Mouse (Mus musculus) limb, embryonic 14.5 days (tissue): ENCODE data around the gene Sgk2. TPM values are rescaled to one million over a fixed set of nuclear protein-coding genes. Genes with fewer than 3 reads are reported as not detected.
A peak's percentile ranks its signal among the peaks of the same experiment; 100 is the strongest.

Experiments
- ATAC-seq: fragments of 200-750 bp; cut with Nextera tagmentation; 2 replicates; pipeline ENCODE4 v1.8.0; 2017; ENCODE audit warnings: low read depth, moderate number of reproducible peaks, moderate TSS enrichment; ENCODE audit not compliant: low FRiP score
- DNase-seq: peaks from one replicate; pipeline ENCODE4 v3.0.0-alpha.2; 2015; ENCODE audit warnings: low spot score
- H3K27ac ChIP-seq: fragments of 300-500 bp; sonication (generic); replicated peaks from 2 replicates; pipeline ENCODE4 v1.5.1; 2014; ENCODE audit warnings: low read depth, mild to moderate bottlenecking, low read length, moderate library complexity, mixed read lengths
- H3K27me3 ChIP-seq: fragments of 300-500 bp; sonication (generic); 2 replicates; pipeline ENCODE4 v1.6.1; 2014; ENCODE audit warnings: low read length, mixed read lengths; ENCODE audit not compliant: control insufficient read depth, insufficient read depth
- H3K36me3 ChIP-seq: fragments of 300-500 bp; sonication (generic); 2 replicates; pipeline ENCODE4 v1.6.1; 2014; ENCODE audit warnings: mild to moderate bottlenecking, low read length, moderate library complexity, mixed read lengths; ENCODE audit not compliant: control insufficient read depth, insufficient read depth
- H3K4me1 ChIP-seq: fragments of 300-500 bp; sonication (generic); 2 replicates; pipeline ENCODE4 v1.6.1; 2014; ENCODE audit warnings: antibody characterized with exemption, low read length, mixed read lengths; ENCODE audit not compliant: control insufficient read depth, insufficient read depth
- H3K4me2 ChIP-seq: fragments of 300-500 bp; sonication (generic); replicated peaks from 2 replicates; pipeline ENCODE4 v1.6.1; 2014; ENCODE audit warnings: low read depth, mild to moderate bottlenecking, low read length, moderate library complexity; ENCODE audit not compliant: severe bottlenecking
- H3K4me3 ChIP-seq: fragments of 300-500 bp; sonication (generic); replicated peaks from 2 replicates; pipeline ENCODE4 v1.5.1; 2014; ENCODE audit warnings: low read length
- H3K9ac ChIP-seq: fragments of 300-500 bp; sonication (generic); 2 replicates; pipeline ENCODE4 v1.6.1; 2014; ENCODE audit warnings: mild to moderate bottlenecking, low read depth, low read length, moderate library complexity; ENCODE audit not compliant: severe bottlenecking
- H3K9me3 ChIP-seq: fragments of 300-500 bp; sonication (generic); 2 replicates; pipeline ENCODE4 v1.6.1; 2016; ENCODE audit warnings: low read length; ENCODE audit not compliant: control insufficient read depth
- POLR2A ChIP-seq: fragments of 200-500 bp; IDR thresholded peaks from 2 replicates; pipeline ENCODE4 v1.8.0; 2012; ENCODE audit warnings: inconsistent platforms, mild to moderate bottlenecking, moderate library complexity, borderline replicate concordance; ENCODE audit not compliant: insufficient read depth, insufficient read length; ENCODE audit errors: extremely low read depth
- WGBS: fragments of 180-500 bp; shearing (Covaris S2); extraction: QIAGEN DNeasy Blood & Tissue Kit; methylation state at CpG from one replicate; pipeline ENCODE4 v1.1.7; 2014; 5-methylcytosine and 5-hydroxymethylcytosine counted together
- polyA plus RNA-seq, 2 experiments: library from polyadenylated mRNA; depleted of rRNA in 1 of 2; stranded (reverse) in 1 of 2; unstranded in 1 of 2; fragments of >200 nt; fragmentation: Nextera tagmentation in 1 of 2; extraction: Ambion mirVana in 1 of 2; gene quantifications; 2 replicates each; pipeline versions ENCODE4 v1.2.1 to v1.2.3; 2012 to 2014

Gene Sgk2
- polyA plus RNA-seq, 2 experiments: 0.03 TPM; not detected in 1

DNA sequence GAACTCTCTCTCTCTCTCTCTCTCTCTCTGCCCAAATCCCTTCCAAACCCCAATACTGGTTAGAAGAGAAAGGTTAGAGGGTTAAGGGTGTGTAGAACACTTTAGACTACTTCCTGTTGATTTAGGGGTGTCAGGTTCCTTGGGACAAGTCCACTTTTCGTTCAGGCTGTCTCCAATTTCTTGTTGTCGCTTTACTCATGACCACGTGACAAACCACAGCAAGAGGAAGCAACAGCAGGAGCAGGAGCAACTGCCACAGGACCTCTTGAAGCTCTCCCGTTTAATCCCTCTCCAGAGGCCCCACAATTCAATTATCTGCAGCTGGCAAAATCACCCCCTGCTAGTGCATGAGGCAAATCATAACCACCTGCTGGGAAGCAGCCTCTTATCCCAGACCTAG lies 45.5 kb downstream of the Sgk2 start:
- no peak overlapping the region for H3K4me2 ChIP-seq
- no peak for ATAC-seq
- WGBS: 37% methylated on average over 4 of the region's 4 CpGs
- H3K27ac ChIP-seq: no peak overlapping the region
- H3K36me3 ChIP-seq: peaks cover 87% of the 10 kb centered on the region
- no peaks in the 10 kb centered on the region for H3K9me3 ChIP-seq
- no peak for DNase-seq
- TF ChIP-seq POLR2A: no peak
- no peak overlapping the region for H3K4me3 ChIP-seq
- no peaks in the 10 kb centered on the region for H3K4me1 ChIP-seq
- H3K27me3 ChIP-seq: no peaks in the 10 kb centered on the region
- no peak overlapping the region for H3K9ac ChIP-seq

DNA sequence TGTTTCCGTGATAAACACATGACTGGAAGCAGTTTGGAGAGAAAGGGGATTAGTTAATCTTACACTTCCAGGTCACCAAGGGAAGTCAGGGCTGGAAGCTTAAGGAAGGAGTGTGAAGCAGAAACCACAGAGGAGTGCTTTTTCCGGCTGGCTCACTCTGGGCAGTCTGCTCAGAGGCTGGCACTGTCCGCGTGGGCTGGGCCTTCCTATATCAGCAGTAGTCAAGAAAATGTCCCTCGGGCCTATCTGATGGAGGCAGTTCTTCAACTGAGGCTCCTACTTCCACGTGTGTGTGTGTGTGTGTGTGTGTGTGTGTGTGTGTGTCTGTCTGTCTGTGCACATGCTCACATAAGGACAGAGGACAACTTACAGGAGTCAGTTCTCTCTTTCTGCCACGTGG lies 52.8 kb downstream of the Sgk2 start:
- peaks cover 86% of the 10 kb centered on the region for H3K36me3 ChIP-seq
- H3K4me3 ChIP-seq: no peak overlapping the region
- H3K9me3 ChIP-seq: no peaks in the 10 kb centered on the region
- H3K9ac ChIP-seq: no peak overlapping the region
- H3K27me3 ChIP-seq: no peaks in the 10 kb centered on the region
- no peak overlapping the region for H3K4me2 ChIP-seq
- no peak for TF ChIP-seq POLR2A
- WGBS: 89% methylated on average over 7 of the region's 7 CpGs
- no peak overlapping the region for H3K27ac ChIP-seq
- H3K4me1 ChIP-seq: no peaks in the 10 kb centered on the region
- DNase-seq: no peak
- ATAC-seq: no peak

DNA sequence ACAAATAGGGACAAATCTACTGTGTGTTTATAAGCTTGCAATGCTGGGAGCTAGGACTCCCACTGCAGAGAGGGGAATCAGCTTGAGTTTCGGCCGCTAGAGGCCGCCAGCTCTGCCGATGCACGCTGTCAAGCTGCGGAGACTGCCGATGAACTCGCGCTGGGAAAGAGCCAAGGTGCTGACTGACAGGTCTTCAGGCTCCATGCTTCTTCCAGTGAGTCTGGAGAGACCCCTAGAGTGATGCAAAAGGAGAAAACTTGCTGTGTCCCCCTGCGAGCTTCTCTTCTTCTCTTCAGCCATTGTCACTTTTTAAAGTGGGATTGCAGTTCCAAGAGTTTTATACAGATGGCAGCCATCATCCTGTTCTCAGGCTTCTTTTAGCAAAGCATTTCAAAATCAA lies 61.0 kb downstream of the Sgk2 start:
- TF ChIP-seq POLR2A: no peak
- Histone ChIP-seq H3K27me3 (no peaks in the 10 kb centered on the region), H3K27ac (no peak overlapping the region), H3K4me1 (no peaks in the 10 kb centered on the region), H3K4me2 (peak overlapping the region; percentile 48), H3K36me3 (peaks cover 42% of the 10 kb centered on the region), H3K9me3 (no peaks in the 10 kb centered on the region), H3K4me3 (peak overlapping the region; percentile 6; the same call in 1 of the 2 replicates), H3K9ac (no peak overlapping the region)
- ATAC-seq (peak; percentile 71; the same call in 1 of the 2 replicates), DNase-seq (peak; percentile 82)
- 2% methylated on average over 10 of the region's 10 CpGs for WGBS

DNA sequence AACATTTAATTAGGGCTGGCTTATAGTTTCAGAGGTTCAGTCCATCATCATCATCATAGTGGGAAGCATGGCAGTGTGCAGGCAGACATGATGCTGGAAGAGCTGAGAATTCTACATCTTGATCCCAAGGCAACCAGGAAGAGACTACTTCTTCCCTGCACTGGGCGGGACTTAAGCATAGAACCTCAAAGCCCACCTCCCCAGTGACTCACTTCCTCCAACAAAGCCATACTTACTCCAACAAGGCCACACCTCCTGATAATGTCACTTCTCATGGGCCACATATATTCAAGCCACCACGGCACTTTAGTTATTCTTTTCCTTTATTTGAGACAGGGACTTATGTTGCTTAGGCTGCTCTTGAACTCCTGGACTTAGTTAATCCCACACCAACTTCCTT lies 62.0 kb downstream of the Sgk2 start:
- H3K4me1 ChIP-seq: no peaks in the 10 kb centered on the region
- H3K27me3 ChIP-seq: no peaks in the 10 kb centered on the region
- TF ChIP-seq POLR2A: no peak
- no peak overlapping the region for H3K9ac ChIP-seq
- DNase-seq: no peak
- H3K9me3 ChIP-seq: no peaks in the 10 kb centered on the region
- peaks cover 34% of the 10 kb centered on the region for H3K36me3 ChIP-seq
- no peak for ATAC-seq
- WGBS: 95% methylated on average over 2 of the region's 2 CpGs
- no peak overlapping the region for H3K4me2 ChIP-seq
- no peak overlapping the region for H3K27ac ChIP-seq
- H3K4me3 ChIP-seq: no peak overlapping the region

DNA sequence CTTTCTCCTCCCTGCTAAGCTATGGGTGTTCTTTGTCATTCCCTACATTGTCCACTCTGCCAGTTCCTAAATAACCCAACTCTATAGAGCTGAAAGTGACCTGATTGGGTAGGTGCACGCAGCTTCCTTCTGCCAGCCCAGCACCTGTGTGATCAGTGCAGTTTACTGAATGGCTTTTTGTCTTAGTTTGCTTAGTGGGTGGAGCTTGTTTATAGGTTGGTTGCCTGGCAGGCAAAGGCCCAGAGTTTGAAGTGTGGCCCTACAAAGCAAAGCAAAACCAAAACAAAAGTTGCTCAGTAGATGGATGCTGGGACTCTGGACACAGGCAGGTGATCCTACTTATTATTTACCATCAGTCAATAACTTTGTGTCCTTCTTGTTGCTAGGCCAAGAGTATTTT lies 64.6 kb downstream of the Sgk2 start:
- Histone ChIP-seq H3K27ac (no peak overlapping the region), H3K9me3 (no peaks in the 10 kb centered on the region), H3K4me1 (peaks cover 10% of the 10 kb centered on the region; the same call in 1 of the 2 replicates), H3K4me3 (no peak overlapping the region), H3K9ac (no peak overlapping the region), H3K4me2 (no peak overlapping the region), H3K36me3 (peaks cover 12% of the 10 kb centered on the region), H3K27me3 (no peaks in the 10 kb centered on the region)
- no peak for ATAC-seq
- TF ChIP-seq POLR2A: no peak
- no peak for DNase-seq
- WGBS: 61% methylated on average over 1 of the region's 1 CpGs

DNA sequence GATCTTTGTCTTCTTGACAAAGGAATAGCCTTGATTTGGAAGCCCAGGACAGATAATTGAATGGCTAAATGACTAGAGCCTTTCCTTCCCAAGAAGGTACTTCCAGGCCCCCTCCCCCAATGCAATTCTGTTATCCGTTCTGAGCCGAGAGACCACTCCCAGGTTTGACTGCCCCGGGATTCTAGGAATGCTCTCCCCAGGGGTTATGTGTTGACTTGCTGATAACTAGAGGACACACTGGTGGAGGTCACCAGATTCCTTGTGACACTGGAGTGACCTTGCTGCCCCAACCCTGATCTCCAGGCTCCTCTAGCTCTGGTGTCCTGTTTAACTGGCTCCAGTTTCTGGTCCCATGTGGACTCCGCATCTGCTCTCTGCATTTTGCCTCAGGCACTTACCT lies 65.0 kb downstream of the Sgk2 start:
- ATAC-seq: no peak
- no peak for DNase-seq
- peaks cover 8% of the 10 kb centered on the region for H3K36me3 ChIP-seq
- no peaks in the 10 kb centered on the region for H3K9me3 ChIP-seq
- WGBS: 38% methylated on average over 4 of the region's 4 CpGs
- no peak overlapping the region for H3K4me3 ChIP-seq
- TF ChIP-seq POLR2A: no peak
- no peak overlapping the region for H3K27ac ChIP-seq
- H3K27me3 ChIP-seq: no peaks in the 10 kb centered on the region
- H3K4me2 ChIP-seq: no peak overlapping the region
- H3K4me1 ChIP-seq: peaks cover 10% of the 10 kb centered on the region; the same call in 1 of the 2 replicates
- no peak overlapping the region for H3K9ac ChIP-seq
